Mouse (Mus musculus) ES-Bruce4 (cell line): ENCODE data around the gene Taf8.

Experiments
- CTCF ChIP-seq: IDR thresholded peaks from one replicate; pipeline ENCODE4 v1.8.1; 2011; ENCODE audit warnings: low read depth, low read length
- EP300 ChIP-seq: IDR thresholded peaks from 2 replicates; pipeline ENCODE4 v1.6.1; 2011; ENCODE audit warnings: low read depth, low read length; ENCODE audit not compliant: insufficient read depth

DNA sequence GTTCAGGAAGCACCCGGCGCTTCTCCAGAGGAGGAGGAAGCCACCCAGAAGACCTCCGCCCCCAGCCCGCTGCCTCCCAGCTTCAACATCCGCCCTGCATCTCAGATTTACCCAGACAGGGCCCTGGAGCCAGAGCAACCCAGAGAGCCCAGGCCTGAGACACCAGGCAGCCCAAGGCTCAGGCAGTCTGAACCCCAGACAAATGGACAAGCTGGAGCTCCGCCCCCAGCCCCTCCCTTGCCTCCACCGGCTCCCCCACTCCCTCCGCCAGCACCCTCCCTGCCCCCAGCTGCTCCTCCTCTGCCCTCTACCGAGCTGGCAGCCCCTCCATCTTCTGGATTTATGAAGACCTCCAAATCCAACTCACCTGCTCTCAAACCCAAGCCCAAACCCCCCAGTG, 35.8 kb downstream of the Taf8 start:
- TF ChIP-seq EP300 (no peak), CTCF (no peak)
